Mouse (Mus musculus): ENCODE results near the gene Serpina1b.
"Not testable (repeated sequence)": the region's sequence is repeated elsewhere in the genome, so short reads cannot be mapped to it uniquely, and the experiment has no call there.

Serpina1b gene

DNA sequence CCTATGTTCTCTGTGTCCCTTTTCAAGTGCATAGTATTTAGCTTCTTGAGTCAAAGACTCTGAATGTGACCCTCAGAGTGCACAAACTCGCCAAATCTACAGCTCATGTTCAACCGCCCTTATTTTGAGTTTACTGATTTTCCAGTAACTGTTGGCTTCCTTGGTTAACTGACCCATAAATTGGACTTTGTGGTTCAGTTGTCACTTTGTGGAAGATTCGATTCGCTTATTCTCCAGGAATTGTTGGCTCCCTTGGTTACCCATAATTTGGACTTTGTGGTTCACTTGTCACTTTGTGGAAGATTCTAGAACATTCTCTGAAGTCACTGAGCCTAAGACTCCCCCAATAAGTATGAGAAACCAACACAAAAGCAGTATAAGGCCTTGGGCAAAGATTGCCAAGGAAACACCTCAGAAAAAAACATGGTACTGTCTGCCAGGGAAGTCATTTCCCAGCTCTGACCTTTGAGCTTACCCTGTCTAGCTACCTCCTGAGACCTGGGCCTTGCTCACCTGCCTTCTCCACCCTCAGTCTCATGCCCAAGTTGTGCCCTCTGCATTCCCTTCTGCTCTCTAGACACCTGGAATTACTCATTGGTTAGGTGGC is 129.9 kb downstream of the Serpina1b start:
- no peak for DNase-seq (ENCODE audit: low spot score in 2 of 2)

DNA sequence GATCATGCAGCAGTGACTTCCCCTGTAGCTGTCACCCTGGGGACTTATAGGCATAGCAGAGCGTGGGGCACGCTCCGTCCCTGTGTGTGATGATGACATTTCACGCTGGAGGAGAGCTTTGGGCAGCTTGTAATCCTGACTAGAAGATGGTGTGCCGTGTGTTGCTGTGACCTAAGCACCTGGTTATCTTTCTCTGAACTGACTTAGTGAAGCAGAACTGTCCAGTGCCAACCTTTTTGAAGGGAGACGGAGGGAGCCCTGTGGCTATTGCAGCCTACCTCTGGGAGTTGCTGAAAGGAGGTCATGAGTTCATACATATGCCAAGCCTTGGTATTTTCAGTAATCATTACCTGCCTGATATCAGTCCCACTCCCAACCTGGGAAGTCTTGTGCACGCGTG is 134.7 kb downstream of the Serpina1b start, which contains the start of gene Serpina1f:
Serpina1f (minus strand) TSS at position 101 of the 400 bp plus-strand sequence.
- DNase-seq (ENCODE audit: low spot score in 2 of 2): no peak

DNA sequence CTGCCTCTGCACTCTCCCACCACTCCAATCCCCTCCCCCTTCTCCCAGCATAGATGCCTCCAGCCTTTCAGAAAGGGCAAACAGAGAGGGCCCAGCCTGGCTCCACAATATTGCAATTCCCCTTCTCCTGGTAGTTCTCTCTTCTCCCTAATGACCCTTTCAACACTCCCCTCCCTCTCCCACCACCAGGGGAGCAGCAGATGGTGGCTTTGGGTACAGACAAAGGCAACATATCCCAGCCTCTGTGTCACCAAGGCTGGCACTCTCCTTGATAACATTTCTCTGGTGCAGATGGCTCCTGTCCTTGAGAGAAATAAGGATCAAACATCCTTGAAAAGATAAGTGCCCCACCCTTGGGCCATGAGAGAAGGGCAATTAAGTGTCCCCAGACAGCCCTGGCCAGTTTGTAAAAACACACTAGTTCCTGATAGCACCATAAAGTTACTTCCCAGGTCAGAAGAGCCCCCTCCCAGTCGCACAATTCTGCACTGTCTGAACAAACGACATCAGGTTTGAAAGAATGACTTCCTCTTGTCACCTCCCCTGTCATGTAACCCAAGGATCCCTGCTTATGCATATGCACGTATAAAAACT is 141.9 kb downstream of the Serpina1b start:
- DNase-seq (ENCODE audit: low spot score in 2 of 2): no peak

DNA sequence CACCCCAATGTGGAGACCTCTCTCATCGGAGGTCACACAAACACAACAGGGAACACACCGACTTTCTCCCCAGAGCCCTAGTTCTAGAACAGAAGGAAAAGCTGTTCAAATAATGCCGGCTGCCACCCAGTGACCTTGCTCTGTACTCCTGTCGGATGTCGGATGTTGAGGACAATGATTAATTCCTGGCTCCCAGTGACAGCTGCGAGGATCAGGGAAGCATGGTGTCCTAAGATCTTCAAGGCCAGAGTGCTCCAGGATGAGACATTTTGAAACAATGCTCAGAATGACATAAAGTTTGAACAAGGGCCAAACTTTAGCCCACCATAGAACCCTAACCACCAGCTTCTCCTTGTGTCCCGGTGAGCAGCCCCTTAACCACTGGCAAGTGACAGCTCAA is 143.2 kb downstream of the Serpina1b start:
- DNase-seq (ENCODE audit: low spot score in 2 of 2): no peak

DNA sequence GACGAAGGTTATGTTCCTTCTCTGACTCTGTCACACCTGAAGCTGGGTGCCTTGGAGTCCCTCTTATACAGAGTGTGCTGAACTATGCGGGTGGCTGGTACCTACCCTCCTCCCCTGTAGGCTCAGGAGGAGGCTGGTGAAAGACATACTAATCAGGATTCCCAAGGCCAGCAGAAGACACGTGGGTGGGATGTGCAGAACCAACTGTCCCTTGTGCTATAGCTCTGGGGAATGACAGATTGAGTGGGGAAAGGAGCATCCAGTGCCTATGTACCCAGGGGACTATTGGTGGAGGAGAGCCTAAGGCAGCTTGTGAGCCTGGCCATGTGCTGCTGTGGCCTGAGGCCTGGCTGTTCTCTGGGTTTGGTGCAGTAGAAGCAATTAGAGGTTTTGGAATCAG is 144.1 kb downstream of the Serpina1b start:
- no peak for DNase-seq (ENCODE audit: low spot score in 2 of 2)

DNA sequence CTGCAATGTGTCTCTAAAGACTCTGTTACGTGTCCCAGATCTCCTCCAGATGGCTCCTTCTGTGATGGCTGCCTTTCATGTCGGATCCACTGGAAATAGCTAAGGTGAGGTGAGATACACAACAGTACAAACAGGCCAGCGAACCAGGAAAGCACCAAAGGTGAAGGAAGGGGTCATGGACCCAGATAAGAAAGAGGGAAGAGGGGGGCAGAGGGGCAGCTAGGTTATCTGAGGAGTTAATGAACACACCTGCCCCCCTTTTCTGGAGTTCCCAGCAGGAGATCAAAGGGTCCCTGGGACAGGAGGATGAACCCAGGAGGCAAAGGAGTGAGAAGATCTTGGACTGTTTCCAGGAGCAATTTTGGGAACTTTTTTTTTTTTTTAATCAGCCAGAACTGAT is 144.8 kb downstream of the Serpina1b start:
- no peak for DNase-seq (ENCODE audit: low spot score in 2 of 2)

DNA sequence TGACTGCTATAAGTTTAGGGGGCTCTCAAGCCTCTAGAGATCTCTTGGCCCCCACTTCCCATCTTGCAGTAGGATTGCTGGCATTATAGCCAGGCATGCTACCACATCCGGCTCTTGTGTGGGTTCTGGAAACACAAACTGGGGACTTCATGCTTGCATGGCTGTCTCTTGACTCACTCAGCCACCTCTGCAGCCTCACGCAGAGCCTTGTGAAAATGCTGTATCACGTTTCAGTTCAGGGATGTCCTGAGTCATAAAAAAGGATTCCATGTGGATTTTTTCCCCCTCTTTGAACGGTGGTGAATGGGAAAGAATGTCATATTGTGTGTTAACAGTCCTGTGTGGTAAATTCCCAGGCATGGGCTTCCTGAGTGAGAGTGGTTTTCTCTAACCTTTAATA is 146.4 kb downstream of the Serpina1b start:
- DNase-seq (ENCODE audit: low spot score in 2 of 2): no peak

DNA sequence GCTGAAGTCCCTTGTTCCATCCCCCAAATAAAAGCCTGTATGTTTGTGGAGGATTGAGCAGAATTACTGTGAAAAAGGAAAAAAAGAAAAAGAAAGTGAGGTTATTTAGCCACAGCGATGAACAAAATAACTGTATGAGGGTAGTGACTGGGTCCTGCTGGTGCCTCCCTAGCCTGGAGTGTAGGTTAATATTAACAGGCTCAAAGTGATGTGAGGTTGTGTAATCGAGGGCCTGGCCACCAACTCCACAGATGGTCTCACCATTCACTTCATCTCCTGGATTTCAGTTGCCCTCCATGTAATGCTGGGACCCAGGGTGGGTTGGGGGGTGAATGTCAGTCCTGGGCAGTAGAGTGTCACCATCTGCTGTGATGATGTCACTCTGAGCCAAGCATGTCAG is 148.4 kb downstream of the Serpina1b start:
- DNase-seq (ENCODE audit: low spot score in 2 of 2): no peak

DNA sequence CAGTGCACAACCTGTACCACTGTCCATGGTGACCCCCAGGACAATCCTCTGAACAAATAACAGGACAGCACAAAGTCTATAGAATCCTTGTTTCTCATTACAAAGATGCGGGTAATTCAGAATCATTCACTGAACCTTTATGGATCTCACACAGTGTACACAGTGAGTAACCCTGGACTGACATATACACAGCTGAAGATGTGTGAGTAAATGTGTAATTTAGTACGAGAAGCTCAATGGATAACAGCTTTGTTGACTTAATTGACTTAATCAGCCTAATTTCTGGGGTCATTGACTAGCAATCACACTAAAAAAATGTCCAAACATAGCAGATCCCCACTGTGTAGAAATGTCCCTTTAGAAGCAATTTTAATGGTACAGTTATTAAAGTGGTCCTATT is 149.0 kb downstream of the Serpina1b start:
- DNase-seq (ENCODE audit: low spot score in 2 of 2): no peak

DNA sequence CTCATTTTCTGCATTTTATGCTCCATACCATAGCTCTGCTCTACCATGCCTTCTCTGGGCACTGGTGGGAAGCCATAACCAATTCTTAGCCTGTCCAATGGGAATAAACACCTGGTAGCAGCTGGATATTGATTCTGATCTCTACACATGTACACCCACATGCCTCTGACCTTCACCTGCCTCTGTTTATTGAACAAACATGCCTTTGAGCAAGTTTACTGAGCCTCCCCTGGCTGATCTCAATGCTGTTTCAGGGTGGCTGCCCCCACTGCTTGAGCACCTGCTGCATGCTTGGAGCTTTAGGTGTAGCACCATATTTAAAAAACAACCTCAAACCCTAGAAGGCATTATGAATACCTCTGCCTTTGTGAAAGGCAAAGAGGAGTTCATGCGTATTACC is 150.3 kb downstream of the Serpina1b start:
- not testable (repeated sequence) for DNase-seq (ENCODE audit: low spot score in 2 of 2)

Measured in spleen, postnatal 10 days (tissue).